Mouse (Mus musculus) ES-E14 (cell line): ENCODE results near the gene Fbxw8.

Experiments used
- CHD2 ChIP-seq: IDR thresholded peaks from 2 replicates; pipeline ENCODE4 v1.6.1; 2014; ENCODE audit warnings: mild to moderate bottlenecking, low read depth, low read length, inconsistent platforms
- HCFC1 ChIP-seq: IDR thresholded peaks from 2 replicates; pipeline ENCODE4 v1.6.1; 2012; ENCODE audit warnings: low read length, inconsistent platforms, borderline replicate concordance; ENCODE audit not compliant: insufficient read depth
- MAFK ChIP-seq: IDR thresholded peaks from 2 replicates; pipeline ENCODE4 v1.6.1; 2014; ENCODE audit warnings: mild to moderate bottlenecking, low read depth, low read length, inconsistent platforms; ENCODE audit not compliant: insufficient read depth
- ZC3H11A ChIP-seq: IDR thresholded peaks from 2 replicates; pipeline ENCODE4 v1.6.1; 2012; ENCODE audit warnings: low read depth, mild to moderate bottlenecking, inconsistent platforms, low read length, borderline replicate concordance
- ZNF384 ChIP-seq: IDR thresholded peaks from 2 replicates; pipeline ENCODE4 v1.6.1; 2012; ENCODE audit warnings: low read depth, low read length, inconsistent platforms

GRCm38 (mm10) chr5:118039241-118039668 lies 116.0 kb downstream of the Fbxw8 start:
- TF ChIP-seq CHD2, result no peak
- no peak for TF ChIP-seq ZC3H11A
- TF ChIP-seq ZNF384, result no peak
- TF ChIP-seq MAFK, result no peak
- TF ChIP-seq HCFC1, result no peak
